Mouse (Mus musculus) kidney, embryonic 15.5 days (tissue): ENCODE results near the gene Gm20696. TPM values are rescaled to one million over a fixed set of nuclear protein-coding genes. Genes with fewer than 3 reads are reported as not detected.

Experiments
- ATAC-seq: fragments of 200-750 bp; cut with Nextera tagmentation; replicated peaks from 2 replicates; pipeline ENCODE4 v1.8.0; 2017; ENCODE audit warnings: moderate TSS enrichment; ENCODE audit not compliant: low FRiP score
- H3K27ac ChIP-seq: fragments of 300-500 bp; sonication (generic); 2 replicates; pipeline ENCODE4 v1.5.1; 2015; ENCODE audit warnings: mild to moderate bottlenecking, inconsistent platforms
- H3K27me3 ChIP-seq: fragments of 300-500 bp; sonication (generic); 2 replicates; pipeline ENCODE4 v1.6.1; 2015; ENCODE audit warnings: inconsistent platforms
- H3K36me3 ChIP-seq: fragments of 300-500 bp; sonication (generic); 2 replicates; pipeline ENCODE4 v1.6.1; 2015; ENCODE audit warnings: inconsistent platforms
- H3K4me1 ChIP-seq: fragments of 300-500 bp; sonication (generic); 2 replicates; pipeline ENCODE4 v1.6.1; 2015; ENCODE audit warnings: inconsistent platforms
- H3K4me2 ChIP-seq: fragments of 300-500 bp; sonication (generic); 2 replicates; pipeline ENCODE4 v1.6.1; 2015; ENCODE audit warnings: moderate library complexity, mild to moderate bottlenecking, inconsistent platforms
- H3K4me3 ChIP-seq: fragments of 300-500 bp; sonication (generic); replicated peaks from 2 replicates; pipeline ENCODE4 v1.5.1; 2015; ENCODE audit warnings: mild to moderate bottlenecking, inconsistent platforms
- H3K9ac ChIP-seq: fragments of 300-500 bp; sonication (generic); 2 replicates; pipeline ENCODE4 v1.6.1; 2015; ENCODE audit warnings: mild to moderate bottlenecking, inconsistent platforms
- H3K9me3 ChIP-seq: fragments of 300-500 bp; sonication (generic); replicated peaks from 2 replicates; pipeline ENCODE4 v1.6.1; 2016; ENCODE audit warnings: inconsistent platforms
- WGBS: fragments of 180-500 bp; shearing (Covaris S2); methylation state at CpG from one replicate; pipeline ENCODE4 v1.1.7; 2015; ENCODE audit warnings: mixed read lengths; 5-methylcytosine and 5-hydroxymethylcytosine counted together
- polyA plus RNA-seq: library from polyadenylated mRNA; unstranded; fragments of >200 nt; fragmentation: Nextera tagmentation; extraction: Ambion mirVana; gene quantifications from 2 replicates; pipeline ENCODE4 v1.2.1, GENCODE M21; 2015

Gm20696 gene
- polyA plus RNA-seq, 1 experiment from 2014 or later: 4.0 TPM

GRCm38 (mm10) chr6:99683974-99684373, 17.4 kb upstream of the Gm20696 start:
- no peak overlapping the region for H3K27ac ChIP-seq
- ATAC-seq: no peak
- no peak overlapping the region for H3K9ac ChIP-seq
- WGBS: 93% methylated on average over 5 of the region's 5 CpGs
- H3K4me1 ChIP-seq: no peaks in the 10 kb centered on the region
- no peak overlapping the region for H3K4me3 ChIP-seq
- no peaks in the 10 kb centered on the region for H3K9me3 ChIP-seq
- H3K4me2 ChIP-seq: no peak overlapping the region
- H3K36me3 ChIP-seq: no peaks in the 10 kb centered on the region
- H3K27me3 ChIP-seq: peaks cover 7% of the 10 kb centered on the region

- H3K9ac ChIP-seq: no peak overlapping the region
- H3K36me3 ChIP-seq: no peaks in the 10 kb centered on the region
- ATAC-seq: no peak
- H3K4me2 ChIP-seq: no peak overlapping the region
- no peaks in the 10 kb centered on the region for H3K9me3 ChIP-seq
- H3K27ac ChIP-seq: no peak overlapping the region
- H3K4me3 ChIP-seq: no peak overlapping the region
- 89% methylated on average over 11 of the region's 11 CpGs for WGBS
- no peaks in the 10 kb centered on the region for H3K27me3 ChIP-seq
- H3K4me1 ChIP-seq: no peaks in the 10 kb centered on the region
These were observed 11.5 kb upstream of the Gm20696 start for GRCm38 (mm10) chr6:99678108-99678507.

GRCm38 (mm10) chr6:99677325-99677724, 10.7 kb upstream of the Gm20696 start:
- Histone ChIP-seq H3K9ac (no peak overlapping the region), H3K4me2 (no peak overlapping the region), H3K4me3 (no peak overlapping the region), H3K36me3 (no peaks in the 10 kb centered on the region), H3K4me1 (no peaks in the 10 kb centered on the region), H3K27me3 (no peaks in the 10 kb centered on the region), H3K9me3 (no peaks in the 10 kb centered on the region), H3K27ac (no peak overlapping the region)
- ATAC-seq: no peak
- 83% methylated on average over 8 of the region's 8 CpGs for WGBS

GRCm38 (mm10) chr6:99674482-99674881, 7.9 kb upstream of the Gm20696 start:
- Histone ChIP-seq H3K36me3 (no peaks in the 10 kb centered on the region), H3K9ac (no peak overlapping the region), H3K27me3 (no peaks in the 10 kb centered on the region), H3K4me3 (no peak overlapping the region), H3K4me2 (no peak overlapping the region), H3K27ac (no peak overlapping the region), H3K9me3 (no peaks in the 10 kb centered on the region), H3K4me1 (peaks cover 12% of the 10 kb centered on the region; the same call in 1 of the 2 replicates)
- 86% methylated on average over 4 of the region's 4 CpGs for WGBS
- ATAC-seq: no peak

GRCm38 (mm10) chr6:99671768-99672167, 5.2 kb upstream of the Gm20696 start:
- Histone ChIP-seq H3K4me3 (no peak overlapping the region), H3K9ac (no peak overlapping the region), H3K27me3 (peaks cover 9% of the 10 kb centered on the region; the same call in 1 of the 2 replicates), H3K9me3 (no peaks in the 10 kb centered on the region), H3K36me3 (no peaks in the 10 kb centered on the region), H3K4me2 (no peak overlapping the region), H3K4me1 (peaks cover 23% of the 10 kb centered on the region), H3K27ac (no peak overlapping the region)
- no peak for ATAC-seq
- whole genome bisulfite sequencing: 63% methylated on average over 3 of the region's 3 CpGs

- H3K4me1 ChIP-seq: peaks cover 28% of the 10 kb centered on the region
- no peak overlapping the region for H3K27ac ChIP-seq
- H3K9me3 ChIP-seq: no peaks in the 10 kb centered on the region
- H3K36me3 ChIP-seq: no peaks in the 10 kb centered on the region
- 78% methylated on average over 7 of the region's 7 CpGs for WGBS
- ATAC-seq: 0 out of 2 replicates have a peak, but pooled peaks have one; percentile 26
- no peak overlapping the region for H3K4me2 ChIP-seq
- peaks cover 9% of the 10 kb centered on the region; the same call in 1 of the 2 replicates for H3K27me3 ChIP-seq
- H3K4me3 ChIP-seq: no peak overlapping the region
- H3K9ac ChIP-seq: no peak overlapping the region
These were observed 4.0 kb upstream of the Gm20696 start for GRCm38 (mm10) chr6:99670481-99671119.

- 42% methylated on average over 5 of the region's 5 CpGs for WGBS
- peaks cover 34% of the 10 kb centered on the region for H3K4me1 ChIP-seq
- H3K4me2 ChIP-seq: no peak overlapping the region
- no peaks in the 10 kb centered on the region for H3K36me3 ChIP-seq
- no peak overlapping the region for H3K4me3 ChIP-seq
- H3K9me3 ChIP-seq: no peaks in the 10 kb centered on the region
- peaks cover 9% of the 10 kb centered on the region; the same call in 1 of the 2 replicates for H3K27me3 ChIP-seq
- H3K9ac ChIP-seq: no peak overlapping the region
- H3K27ac ChIP-seq: no peak overlapping the region
- no peak for ATAC-seq
These were observed 3.1 kb upstream of the Gm20696 start for GRCm38 (mm10) chr6:99669481-99670325.

GRCm38 (mm10) chr6:99667290-99667689, 693 bp upstream of the Gm20696 start:
- Histone ChIP-seq H3K4me1 (peaks cover 40% of the 10 kb centered on the region), H3K36me3 (no peaks in the 10 kb centered on the region), H3K27ac (peak overlapping the region; percentile 83), H3K4me3 (peak overlapping the region; percentile 80), H3K4me2 (peak overlapping the region; percentile 88), H3K9me3 (no peaks in the 10 kb centered on the region), H3K9ac (no peak overlapping the region), H3K27me3 (peaks cover 9% of the 10 kb centered on the region; the same call in 1 of the 2 replicates)
- 19% methylated on average over 8 of the region's 8 CpGs for WGBS
- peak; percentile 17; the same call in 1 of the 2 replicates for ATAC-seq

- ATAC-seq: no peak
- Histone ChIP-seq H3K4me3 (peak overlapping the region; percentile 80), H3K9ac (peak overlapping the region; percentile 73), H3K27me3 (peaks cover 9% of the 10 kb centered on the region; the same call in 1 of the 2 replicates), H3K4me2 (peak overlapping the region; percentile 88), H3K36me3 (no peaks in the 10 kb centered on the region), H3K9me3 (no peaks in the 10 kb centered on the region), H3K27ac (peak overlapping the region; percentile 83), H3K4me1 (peaks cover 37% of the 10 kb centered on the region)
- 17% methylated on average over 16 of the region's 16 CpGs for WGBS
These were observed 910 bp downstream of the Gm20696 start for GRCm38 (mm10) chr6:99665457-99666317.

GRCm38 (mm10) chr6:99663232-99663631, 3.4 kb downstream of the Gm20696 start:
- Histone ChIP-seq H3K9ac (no peak overlapping the region), H3K4me2 (no peak overlapping the region), H3K4me1 (peaks cover 35% of the 10 kb centered on the region), H3K4me3 (no peak overlapping the region), H3K9me3 (no peaks in the 10 kb centered on the region), H3K36me3 (no peaks in the 10 kb centered on the region), H3K27ac (no peak overlapping the region), H3K27me3 (peaks cover 4% of the 10 kb centered on the region; the same call in 1 of the 2 replicates)
- no peak for ATAC-seq
- 83% methylated on average over 8 of the region's 8 CpGs for WGBS

GRCm38 (mm10) chr6:99660443-99660842, 6.2 kb downstream of the Gm20696 start:
- Histone ChIP-seq H3K27me3 (no peaks in the 10 kb centered on the region), H3K4me2 (no peak overlapping the region), H3K4me3 (no peak overlapping the region), H3K9me3 (no peaks in the 10 kb centered on the region), H3K9ac (no peak overlapping the region), H3K36me3 (no peaks in the 10 kb centered on the region), H3K27ac (0 out of 2 replicates have a peak overlapping the region, but pooled peaks have one; percentile 33), H3K4me1 (peaks cover 18% of the 10 kb centered on the region; the same call in 1 of the 2 replicates)
- WGBS: 27% methylated on average over 3 of the region's 3 CpGs
- ATAC-seq: no peak
